Mouse (Mus musculus) ES-Bruce4 (cell line): Measurements from ENCODE around the gene Tsc22d1.

Source experiments
- CTCF ChIP-seq: IDR thresholded peaks from one replicate; pipeline ENCODE4 v1.8.1; 2011; ENCODE audit warnings: low read depth, low read length
- POLR2A ChIP-seq: IDR thresholded peaks from one replicate; pipeline ENCODE4 v1.8.1; 2011; ENCODE audit warnings: low read length; ENCODE audit not compliant: insufficient read depth

DNA sequence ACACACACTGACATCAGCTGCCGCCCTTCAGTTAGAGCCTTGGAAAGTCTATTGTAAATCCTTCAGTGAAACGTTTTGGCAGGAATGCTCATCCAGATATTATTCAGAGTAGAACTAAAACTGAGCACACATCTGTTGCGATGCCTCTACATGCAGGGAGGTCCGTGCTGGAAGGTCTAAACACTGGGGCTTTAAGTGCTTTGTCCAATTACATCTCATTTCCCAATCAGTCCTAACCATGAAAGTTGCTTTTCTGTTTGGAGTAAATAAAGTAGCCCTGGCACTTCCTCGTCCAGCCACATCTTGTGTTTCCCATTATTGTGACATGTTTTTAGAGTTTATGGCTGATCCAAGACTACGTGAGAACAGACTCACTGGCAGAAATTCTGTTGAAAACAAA lies 40.2 kb upstream of the Tsc22d1 start:
- TF ChIP-seq POLR2A: no peak
- TF ChIP-seq CTCF: no peak
